ENCODE assay signal across 17 mouse cellular contexts in genomic region chr5:29250795-29251495, GRCm38 (mm10). TPM values are rescaled to one million over a fixed set of nuclear protein-coding genes. Genes with fewer than 3 reads are reported as not detected.
DNase-seq lines count a peak whose midpoint lies in the region; ATAC-seq and TF ChIP-seq lines count a peak whose summit lies in the region.
"Had no signal": no experiment of that assay in that cellular context is flagged by ENCODE, and none has a peak within 500 bp of the region (broad histone marks: within the 10 kb centered on the region; RNA-seq: fewer than 3 reads in every experiment).

No protein-coding gene starts in this region.

- H3K9me3 ChIP-seq in forebrain, postnatal 0 days (ENCODE audit: low read length): no peaks in the 10 kb centered on the region
- no peaks in the 10 kb centered on the region for H3K9me3 ChIP-seq in midbrain, embryonic 15.5 days
- no peaks in the 10 kb centered on the region for H3K9me3 ChIP-seq in heart, embryonic 10.5 days
- H3K9me3 ChIP-seq: heart, embryonic 13.5 days; limb, embryonic 12.5 days; lung, embryonic 15.5 days had no signal

- H3K9ac ChIP-seq in forebrain, postnatal 0 days: no peak overlapping the region
- no peak overlapping the region for H3K9ac ChIP-seq in midbrain, embryonic 15.5 days
- H3K9ac ChIP-seq: heart, embryonic 13.5 days; limb, embryonic 12.5 days; lung, embryonic 15.5 days had no signal

- peak; percentile 21 for DNase-seq in MN1 (ENCODE audit: low spot score)
- DNase-seq in forebrain, postnatal 0 days: no peak
- no peak for DNase-seq in cerebellum, postnatal 4 days (ENCODE audit: low spot score in 2 of 2)
- DNase-seq in urinary bladder, postnatal 14 days (ENCODE audit: low spot score): no peak
- DNase-seq in heart, embryonic 10.5 days (ENCODE audit: low spot score): no peak
- DNase-seq: adrenal gland, postnatal 14 days; gastrocnemius, postnatal 14 days; kidney, postnatal 10 days; layer of hippocampus, postnatal 36 days; thymus, postnatal 36 days had no signal

- no peaks in the 10 kb centered on the region for H3K4me1 ChIP-seq in forebrain, postnatal 0 days (ENCODE audit: insufficient read depth)
- peaks cover 7% of the 10 kb centered on the region for H3K4me1 ChIP-seq in midbrain, embryonic 15.5 days
- H3K4me1 ChIP-seq in heart, embryonic 10.5 days: no peaks in the 10 kb centered on the region
- H3K4me1 ChIP-seq: heart, embryonic 13.5 days; limb, embryonic 12.5 days; lung, embryonic 15.5 days had no signal

- H3K79me2 ChIP-seq in C2C12 (ENCODE audit: control insufficient read depth, insufficient read depth): no peaks in the 10 kb centered on the region

- ATAC-seq in forebrain, postnatal 0 days: peak; percentile 74
- ATAC-seq in midbrain, embryonic 15.5 days (replicated peaks): peak; percentile 96
- ATAC-seq: inflammation-experienced regulatory T-cells, adult 6 months had no signal

- no peaks in the 10 kb centered on the region for H3K79me3 ChIP-seq in C2C12 (ENCODE audit: low read depth)

- no peaks in the 10 kb centered on the region for H3K27me3 ChIP-seq in C2C12 (ENCODE audit: control insufficient read depth, insufficient read depth, insufficient read length)
- H3K27me3 ChIP-seq in forebrain, postnatal 0 days (ENCODE audit: insufficient read depth, low read length): no peaks in the 10 kb centered on the region
- H3K27me3 ChIP-seq in midbrain, embryonic 15.5 days (replicated peaks): no peaks in the 10 kb centered on the region
- no peaks in the 10 kb centered on the region for H3K27me3 ChIP-seq in heart, embryonic 10.5 days (ENCODE audit: insufficient read depth, poor library complexity, severe bottlenecking)
- H3K27me3 ChIP-seq: heart, embryonic 13.5 days; limb, embryonic 12.5 days; lung, embryonic 15.5 days had no signal

- TF ChIP-seq CTCF in C2C12 (IDR thresholded peaks at IDR 0.05; ENCODE audit: control insufficient read depth, insufficient read depth, insufficient read length): no peak
- no peak for TF ChIP-seq CTCF in forebrain, postnatal 0 days (IDR thresholded peaks at IDR 0.05; ENCODE audit: low read depth)

- no peaks in the 10 kb centered on the region for H3K36me3 ChIP-seq in C2C12 (ENCODE audit: control insufficient read depth, insufficient read depth)
- H3K36me3 ChIP-seq in forebrain, postnatal 0 days (ENCODE audit: insufficient read depth): 0 out of 2 replicates have a peak, but pooled peaks cover 4% of the 10 kb centered on the region
- no peaks in the 10 kb centered on the region for H3K36me3 ChIP-seq in midbrain, embryonic 15.5 days (replicated peaks)
- H3K36me3 ChIP-seq in heart, embryonic 10.5 days: no peaks in the 10 kb centered on the region
- H3K36me3 ChIP-seq: heart, embryonic 13.5 days; limb, embryonic 12.5 days; lung, embryonic 15.5 days had no signal

- 11% methylated on average over 8 of the region's 8 CpGs for WGBS in forebrain, postnatal 0 days
- 4% methylated on average over 8 of the region's 8 CpGs for WGBS in midbrain, embryonic 15.5 days
- 76% methylated on average over 8 of the region's 8 CpGs for WGBS in heart, embryonic 10.5 days

- H3K27ac ChIP-seq in forebrain, postnatal 0 days (ENCODE audit: low read depth, low read length): no peak overlapping the region
- H3K27ac ChIP-seq in midbrain, embryonic 15.5 days: peak overlapping the region; percentile 55; the same call in 1 of the 2 replicates
- H3K27ac ChIP-seq in heart, embryonic 10.5 days: no peak overlapping the region
- H3K27ac ChIP-seq: heart, embryonic 13.5 days; limb, embryonic 12.5 days; lung, embryonic 15.5 days had no signal

- H3K4me2 ChIP-seq in forebrain, postnatal 0 days (ENCODE audit: low read depth): no peak overlapping the region
- H3K4me2 ChIP-seq in midbrain, embryonic 15.5 days: no peak overlapping the region
- H3K4me2 ChIP-seq: heart, embryonic 13.5 days; limb, embryonic 12.5 days; lung, embryonic 15.5 days had no signal

- no peak overlapping the region for H3K4me3 ChIP-seq in C2C12 (ENCODE audit: insufficient read depth, poor library complexity, severe bottlenecking)
- no peak overlapping the region for H3K4me3 ChIP-seq in forebrain, postnatal 0 days (ENCODE audit: low read depth, low read length)
- no peak overlapping the region for H3K4me3 ChIP-seq in midbrain, embryonic 15.5 days
- no peak overlapping the region for H3K4me3 ChIP-seq in heart, embryonic 10.5 days
- H3K4me3 ChIP-seq: heart, embryonic 13.5 days; limb, embryonic 12.5 days; lung, embryonic 15.5 days had no signal

- H3ac ChIP-seq in C2C12 (ENCODE audit: control insufficient read depth, insufficient read length, low read depth): no peak overlapping the region

TF ChIP-seq in C2C12, 6 proteins besides CTCF, POLR2A, EP300 and RAD21:
- peak; percentile 5 for TF ChIP-seq FOSL1 (IDR thresholded peaks at IDR 0.05; ENCODE audit: insufficient read depth, low read length, poor library complexity, severe bottlenecking)
- TF ChIP-seq MAX (IDR thresholded peaks at IDR 0.05): no peak
- peak; percentile 81 for TF ChIP-seq MYOD1 (IDR thresholded peaks at IDR 0.05; ENCODE audit: control insufficient read depth, insufficient read length, low read depth)
- peak; percentile 48 for TF ChIP-seq USF1 (IDR thresholded peaks at IDR 0.05; ENCODE audit: low read depth)
- no peak for TF ChIP-seq CEBPB (IDR thresholded peaks at IDR 0.05; ENCODE audit: low read depth)
- TF ChIP-seq MYOG (IDR thresholded peaks at IDR 0.05; ENCODE audit: control insufficient read depth, extremely low read depth, insufficient read length): no peak

RNA-seq across cellular contexts. Expression of gene Rnf32, which starts 55.2 kb away (rescaled TPM):
- 0.48 TPM for polyA plus RNA-seq in C2C12 (2012; fragmentation: generic; extraction: Trizol)
- total RNA-seq in forebrain, postnatal 0 days (2014; rRNA removed): 17.8 and 19.3 TPM in 2 replicates
- 12.1 and 14.6 TPM in 2 replicates for polyA plus RNA-seq in forebrain, postnatal 0 days (2015; fragmentation: Nextera tagmentation; extraction: Ambion mirVana)
- polyA plus RNA-seq in midbrain, embryonic 15.5 days (2015; fragmentation: Nextera tagmentation; extraction: Ambion mirVana): 17.4 and 19.7 TPM in 2 replicates
- polyA plus RNA-seq in heart, embryonic 10.5 days (2016; fragmentation: Nextera tagmentation; extraction: Ambion mirVana): 2.2 and 3.1 TPM in 2 replicates
- total RNA-seq: megakaryocyte-erythroid progenitor cell, adult 5-6 weeks had no signal
